Mouse (Mus musculus): ENCODE measurements around the gene Add2.

DNA sequence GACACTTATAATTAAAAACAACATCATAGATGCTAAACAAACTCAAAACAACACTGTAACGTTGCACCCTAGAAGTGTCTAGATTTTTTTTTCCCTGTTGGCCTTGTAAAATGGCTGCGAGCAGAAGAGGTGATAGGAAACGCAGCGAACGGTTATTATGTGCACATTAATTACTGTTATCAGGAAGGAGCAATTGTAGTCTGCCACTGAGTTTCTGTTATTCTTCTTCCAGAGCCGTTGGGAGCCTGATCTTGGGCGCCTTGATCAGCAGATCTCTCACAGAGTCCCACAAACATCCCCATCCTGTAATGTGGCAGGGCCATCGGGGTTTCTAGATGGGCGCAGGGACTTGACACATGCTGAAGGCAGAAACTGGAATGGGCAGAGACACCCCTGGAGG, 137.9 kb downstream of the Add2 start:
- no peak for TF ChIP-seq CTCF (conservative IDR thresholded peaks at IDR 0.05; ENCODE audit: insufficient read depth, insufficient read length, low read depth, low read length)
- TF ChIP-seq POLR2A (IDR thresholded peaks at IDR 0.05; ENCODE audit: low read depth, low read length) = no peak
